Mouse (Mus musculus) CH12.LX (cell line): Measurements from ENCODE around the gene BC025446. TPM values are rescaled to one million over a fixed set of nuclear protein-coding genes. Genes with fewer than 3 reads are reported as not detected.

Source experiments
- DNase-seq: peaks from one replicate; pipeline ENCODE4 v3.0.0-alpha.2; 2013; ENCODE audit errors: extremely low read depth
- H3K27ac ChIP-seq: 2 replicates; pipeline ENCODE4 v1.5.1; 2012; ENCODE audit warnings: low read depth, mild to moderate bottlenecking, control low read depth, moderate library complexity; ENCODE audit not compliant: insufficient read depth
- H3K27me3 ChIP-seq: replicated peaks from 2 replicates; pipeline ENCODE3; 2012; ENCODE audit warnings: inconsistent platforms
- H3K36me3 ChIP-seq, 2 experiments: replicated peaks in 1 of 2; 2 replicates each; pipeline versions ENCODE3 to v1.6.1; 2012; ENCODE audit warnings: inconsistent platforms in 1 of 2, low read length in 1 of 2, mild to moderate bottlenecking in 1 of 2, mixed read lengths in 1 of 2, moderate library complexity in 1 of 2; ENCODE audit not compliant: control insufficient read depth in 1 of 2, insufficient read depth in 1 of 2
- H3K4me1 ChIP-seq, 2 experiments: 2 replicates each; pipeline ENCODE4 v1.6.1; 2012; ENCODE audit warnings: inconsistent platforms in 1 of 2, moderate library complexity in 1 of 2; ENCODE audit not compliant: insufficient read depth in 2 of 2, control insufficient read depth in 1 of 2
- H3K4me2 ChIP-seq: 2 replicates; pipeline ENCODE4 v1.6.1; 2012; ENCODE audit warnings: low read depth, mild to moderate bottlenecking, control low read depth; ENCODE audit not compliant: poor library complexity, insufficient read depth, severe bottlenecking
- H3K4me3 ChIP-seq, 3 experiments: fragments of 150-350 bp in 1 of 3; sonication (generic) in 1 of 3; replicated peaks in 1 of 3; 2 replicates each; pipeline versions ENCODE3 to v1.5.1; 2011 to 2012; ENCODE audit warnings: low read depth in 2 of 3, low read length in 2 of 3, mild to moderate bottlenecking in 2 of 3, moderate library complexity in 2 of 3, control low read depth in 1 of 3, improper control_type of control experiment in 1 of 3, inconsistent platforms in 1 of 3, mixed read lengths in 1 of 3; ENCODE audit not compliant: poor library complexity in 1 of 3
- H3K79me2 ChIP-seq: replicated peaks from 2 replicates; pipeline ENCODE4 v1.6.1; 2012; ENCODE audit warnings: mild to moderate bottlenecking, moderate library complexity; ENCODE audit not compliant: control insufficient read depth, poor library complexity, insufficient read depth, severe bottlenecking; ENCODE audit errors: extremely low read depth
- H3K9ac ChIP-seq: 2 replicates; pipeline ENCODE4 v1.6.1; 2012; ENCODE audit warnings: low read depth, mild to moderate bottlenecking, control low read depth, moderate library complexity; ENCODE audit not compliant: insufficient read depth
- H3K9me3 ChIP-seq: replicated peaks from 2 replicates; pipeline ENCODE3; 2012; ENCODE audit warnings: low read length, inconsistent platforms, mixed read lengths
- CTCF ChIP-seq, 2 experiments: IDR thresholded peaks in 1 of 2; conservative IDR thresholded peaks in 1 of 2; 2 replicates each; pipeline ENCODE4 v1.5.1; 2011 to 2012; ENCODE audit warnings: low read depth in 2 of 2, low read length in 2 of 2, improper control_type of control experiment in 1 of 2, inconsistent platforms in 1 of 2, mild to moderate bottlenecking in 1 of 2, moderate library complexity in 1 of 2
- ELF1 ChIP-seq: IDR thresholded peaks from 2 replicates; pipeline ENCODE4 v1.6.1; 2014; ENCODE audit warnings: low read depth, mild to moderate bottlenecking, inconsistent platforms, low read length, improper control_type of control experiment
- EP300 ChIP-seq: IDR thresholded peaks from 2 replicates; pipeline ENCODE4 v1.6.1; 2011; ENCODE audit warnings: low read length, improper control_type of control experiment
- ETS1 ChIP-seq: conservative IDR thresholded peaks from 2 replicates; pipeline ENCODE4 v1.6.1; 2012; ENCODE audit warnings: low read depth, mild to moderate bottlenecking, inconsistent platforms, low read length, improper control_type of control experiment, moderate library complexity
- GABPA ChIP-seq: IDR thresholded peaks from 2 replicates; pipeline ENCODE4 v1.6.1; 2012; ENCODE audit warnings: low read depth, low read length, improper control_type of control experiment, inconsistent platforms; ENCODE audit not compliant: insufficient replicate concordance
- IRF4 ChIP-seq: IDR thresholded peaks from 2 replicates; pipeline ENCODE4 v1.6.1; 2014; ENCODE audit warnings: low read depth, mild to moderate bottlenecking, inconsistent platforms, low read length, improper control_type of control experiment
- MAFK ChIP-seq: IDR thresholded peaks from 2 replicates; pipeline ENCODE4 v1.6.1; 2011; ENCODE audit warnings: low read length, improper control_type of control experiment; ENCODE audit not compliant: insufficient replicate concordance
- MAZ ChIP-seq: IDR thresholded peaks from 2 replicates; pipeline ENCODE4 v1.6.1; 2012; ENCODE audit warnings: low read depth, mild to moderate bottlenecking, inconsistent platforms, low read length, improper control_type of control experiment, moderate library complexity
- MXI1 ChIP-seq: IDR thresholded peaks from 2 replicates; pipeline ENCODE4 v1.6.1; 2011; ENCODE audit warnings: mild to moderate bottlenecking, low read depth, low read length, improper control_type of control experiment
- NRF1 ChIP-seq: IDR thresholded peaks from 2 replicates; pipeline ENCODE4 v1.6.1; 2014; ENCODE audit warnings: low read depth, mild to moderate bottlenecking, inconsistent platforms, low read length, improper control_type of control experiment, moderate library complexity
- POLR2A ChIP-seq: IDR thresholded peaks from 2 replicates; pipeline ENCODE4 v1.6.1; 2011; ENCODE audit warnings: low read depth, mild to moderate bottlenecking, improper control_type of control experiment, low read length
- RAD21 ChIP-seq: IDR thresholded peaks from 2 replicates; pipeline ENCODE4 v1.6.1; 2011; ENCODE audit warnings: low read depth, mild to moderate bottlenecking, low read length, improper control_type of control experiment, moderate library complexity
- RCOR1 ChIP-seq: conservative IDR thresholded peaks from 2 replicates; pipeline ENCODE4 v1.6.1; 2012; ENCODE audit warnings: low read depth, mild to moderate bottlenecking, inconsistent platforms, low read length, improper control_type of control experiment
- TBP ChIP-seq: conservative IDR thresholded peaks from 2 replicates; pipeline ENCODE4 v1.6.1; 2011; ENCODE audit warnings: low read depth, low read length, improper control_type of control experiment
- USF2 ChIP-seq: conservative IDR thresholded peaks from 2 replicates; pipeline ENCODE4 v1.6.1; 2011; ENCODE audit warnings: low read depth, low read length, improper control_type of control experiment
- ZC3H11A ChIP-seq: IDR thresholded peaks from 2 replicates; pipeline ENCODE4 v1.6.1; 2012; ENCODE audit warnings: low read depth, mild to moderate bottlenecking, inconsistent platforms, low read length, improper control_type of control experiment
- ZKSCAN1 ChIP-seq: IDR thresholded peaks from 2 replicates; pipeline ENCODE4 v1.6.1; 2012; ENCODE audit warnings: low read depth, inconsistent platforms, low read length, improper control_type of control experiment, borderline replicate concordance
- ZMIZ1 ChIP-seq: IDR thresholded peaks from 2 replicates; pipeline ENCODE4 v1.6.1; 2012; ENCODE audit warnings: low read depth, mild to moderate bottlenecking, inconsistent platforms, low read length, improper control_type of control experiment
- ZNF384 ChIP-seq: IDR thresholded peaks from 2 replicates; pipeline ENCODE4 v1.6.1; 2012; ENCODE audit warnings: low read depth, low read length, improper control_type of control experiment, inconsistent platforms
- dilution Hi-C: fragments of 300-500 bp; cut with MboI; formaldehyde crosslinking; loops from 2 replicates; pipeline ENCODE4 v1.14.3; 2020; ENCODE audit warnings: low sequenced_read_pairs; ENCODE audit not compliant: extremely low pct_unique_long_range_greater_than_20kb, extremely low pct_ligation_motif_present
- in situ Hi-C: fragments of 300-500 bp; cut with MboI; formaldehyde crosslinking; loops from 3 replicates; pipeline ENCODE4 v1.14.3; 2019; ENCODE audit warnings: low sequenced_read_pairs, low pct_ligation_motif_present, low pct_unique_long_range_greater_than_20kb, mixed read lengths
- polyA plus RNA-seq: library from polyadenylated mRNA; unstranded; fragments of >175 nt; gene quantifications from 2 replicates; pipeline ENCODE4 v1.2.1, GENCODE M21; 2012; ENCODE audit warnings: low read depth; ENCODE audit not compliant: insufficient read length
- total RNA-seq, 2 experiments: library from RNA; depleted of rRNA; stranded (reverse); fragments of 300-350 nt in 1 of 2; fragments of >200 nt in 1 of 2; gene quantifications; 2 replicates each; pipeline ENCODE4 v1.2.3; 2012 to 2014

BC025446 gene
- total and polyA plus RNA-seq, 3 experiments: not detected

- Histone ChIP-seq H3K79me2 (no peaks in the 10 kb centered on the region), H3K4me2 (no peak within 1 kb of the TSS), H3K27ac (no peak within 1 kb of the TSS), H3K9me3 (no peaks in the 10 kb centered on the region), H3K27me3 (peaks cover 9% of the 10 kb centered on the region), H3K4me1 (peaks cover 0 to 4% of the 10 kb centered on the region in 2 experiments; a peak in 1 of 4 replicates), H3K36me3 (no peaks in the 10 kb centered on the region), H3K4me3 (no peak within 1 kb of the TSS), H3K9ac (no peak within 1 kb of the TSS)
- no peak for TF ChIP-seq EP300
- no peak for TF ChIP-seq CTCF (conservative IDR thresholded peaks at IDR 0.05 in 1 of 2, IDR thresholded peaks at IDR 0.05 in 1 of 2; ENCODE audit: low read depth in 2 of 2, low read length in 2 of 2)
- no peak for TF ChIP-seq MAZ
- TF ChIP-seq ZMIZ1: no peak
- no peak for TF ChIP-seq RCOR1
- TF ChIP-seq RAD21: no peak
- TF ChIP-seq ZC3H11A: no peak
- TF ChIP-seq USF2: no peak
- no peak for TF ChIP-seq MXI1
- TF ChIP-seq TBP: no peak
- TF ChIP-seq POLR2A: no peak
- TF ChIP-seq GABPA: no peak
- dilution Hi-C loops: no loop called here
- no peak for DNase-seq
- in situ Hi-C loops: no loop called here
These were observed 51.9 kb downstream of the BC025446 start, which contains the start of gene Ly6f for GRCm38 (mm10) chr15:75268121-75268520. Ly6f (plus strand) TSS chr15:75268421.

- in situ Hi-C loops: no loop called here
- no peaks in the 10 kb centered on the region for H3K36me3 ChIP-seq
- dilution Hi-C loops: no loop called here
- H3K27ac ChIP-seq: no peak overlapping the region
- peaks cover 14% of the 10 kb centered on the region for H3K27me3 ChIP-seq
- H3K4me3 ChIP-seq: no peak overlapping the region
- TF ChIP-seq IRF4: no peak
- TF ChIP-seq NRF1: no peak
- TF ChIP-seq ELF1: no peak
- no peak for TF ChIP-seq MAFK
- TF ChIP-seq ZNF384: no peak
- TF ChIP-seq ZC3H11A: no peak
- TF ChIP-seq ETS1: no peak
- no peak for TF ChIP-seq ZKSCAN1
- TF ChIP-seq, all 38 proteins: peak for 0
- H3K9ac ChIP-seq: no peak overlapping the region
- no peaks in the 10 kb centered on the region for H3K9me3 ChIP-seq
- no peak for DNase-seq
- no peak overlapping the region for H3K4me2 ChIP-seq
- H3K79me2 ChIP-seq: no peaks in the 10 kb centered on the region
- peaks cover 0 to 4% of the 10 kb centered on the region in 2 experiments; a peak in 1 of 4 replicates for H3K4me1 ChIP-seq
These were observed 53.0 kb downstream of the BC025446 start for GRCm38 (mm10) chr15:75268916-75269829.
